Mouse (Mus musculus) CH12.LX (cell line): ENCODE measurements around the gene Slc38a2.

Experiments used
- CHD1 ChIP-seq: IDR thresholded peaks from 2 replicates; pipeline ENCODE4 v1.6.1; 2012; ENCODE audit warnings: low read depth, low read length, improper control_type of control experiment, inconsistent platforms
- CTCF ChIP-seq, 2 experiments: IDR thresholded peaks in 1 of 2; conservative IDR thresholded peaks in 1 of 2; 2 replicates each; pipeline ENCODE4 v1.5.1; 2011 to 2012; ENCODE audit warnings: low read depth in 2 of 2, low read length in 2 of 2, improper control_type of control experiment in 1 of 2, inconsistent platforms in 1 of 2, mild to moderate bottlenecking in 1 of 2, moderate library complexity in 1 of 2
- HCFC1 ChIP-seq: IDR thresholded peaks from 2 replicates; pipeline ENCODE4 v1.6.1; 2012; ENCODE audit warnings: low read depth, mild to moderate bottlenecking, inconsistent platforms, low read length, improper control_type of control experiment
- PAX5 ChIP-seq: IDR thresholded peaks from 2 replicates; pipeline ENCODE4 v1.6.1; 2012; ENCODE audit warnings: low read length, inconsistent platforms, mixed read lengths
- ZC3H11A ChIP-seq: IDR thresholded peaks from 2 replicates; pipeline ENCODE4 v1.6.1; 2012; ENCODE audit warnings: low read depth, mild to moderate bottlenecking, inconsistent platforms, low read length, improper control_type of control experiment

DNA sequence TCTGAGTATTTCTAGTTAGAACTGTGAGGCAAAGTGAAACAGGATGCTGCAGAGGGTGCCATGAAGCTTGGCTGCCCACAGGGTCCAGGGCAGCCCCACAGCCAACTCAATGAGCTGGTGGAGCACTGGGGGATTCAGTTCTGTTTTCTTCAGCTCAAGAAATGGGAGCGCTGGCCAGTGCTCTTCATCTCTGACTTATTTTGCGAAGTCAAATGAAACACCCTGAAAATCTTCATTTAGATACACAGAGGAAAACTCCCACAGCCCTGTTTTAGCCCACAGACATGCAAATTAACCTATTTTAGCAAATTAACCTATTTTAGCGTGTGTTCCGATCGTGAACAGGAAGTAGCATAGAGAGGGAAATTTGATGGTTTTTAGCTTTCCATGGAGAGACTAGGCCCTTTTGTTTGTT lies 45.4 kb upstream of the Slc38a2 start:
- no peak for TF ChIP-seq PAX5
- no peak for TF ChIP-seq CTCF (conservative IDR thresholded peaks at IDR 0.05 in 1 of 2, IDR thresholded peaks at IDR 0.05 in 1 of 2; ENCODE audit: low read depth in 2 of 2, low read length in 2 of 2)
- TF ChIP-seq HCFC1 = peak; percentile 55
- TF ChIP-seq ZC3H11A = no peak
- TF ChIP-seq CHD1 = no peak
